Comparison of ENCODE assay signal across 9 mouse cellular contexts in genomic region chr17:35517526-35517925, GRCm38 (mm10). TPM values are rescaled to one million over a fixed set of nuclear protein-coding genes. Genes with fewer than 3 reads are reported as not detected.
DNase-seq lines count a peak whose midpoint lies in the region; ATAC-seq and TF ChIP-seq lines count a peak whose summit lies in the region.
"Had no signal": no experiment of that assay in that cellular context is flagged by ENCODE, and none has a peak within 500 bp of the region (broad histone marks: within the 10 kb centered on the region; RNA-seq: fewer than 3 reads in every experiment).

No protein-coding gene starts in this region.

- WGBS in lung, embryonic 14.5 days = 4% methylated on average over 12 of the region's 12 CpGs
- WGBS in embryonic facial prominence, embryonic 11.5 days = 8% methylated on average over 12 of the region's 12 CpGs
- 6% methylated on average over 12 of the region's 12 CpGs for WGBS in hindbrain, postnatal 0 days
- 12% methylated on average over 12 of the region's 12 CpGs for WGBS in neural tube, embryonic 11.5 days

- peak overlapping the region; percentile 51 for H3K4me3 ChIP-seq in lung, embryonic 14.5 days (ENCODE audit: low read depth, low read length)
- peak overlapping the region; percentile 44 for H3K4me3 ChIP-seq in embryonic facial prominence, embryonic 11.5 days (ENCODE audit: low read depth, low read length)
- H3K4me3 ChIP-seq in hindbrain, postnatal 0 days (ENCODE audit: low read length) = peak overlapping the region; percentile 57
- H3K4me3 ChIP-seq in neural tube, embryonic 11.5 days (ENCODE audit: low read depth, low read length) = peak overlapping the region; percentile 56

- H3K4me1 ChIP-seq in lung, embryonic 14.5 days (ENCODE audit: insufficient read depth) = peaks cover 9% of the 10 kb centered on the region; the same call in 1 of the 2 replicates
- H3K4me1 ChIP-seq in embryonic facial prominence, embryonic 11.5 days (ENCODE audit: control insufficient read depth, insufficient read depth, low read length) = peaks cover 9% of the 10 kb centered on the region
- H3K4me1 ChIP-seq in hindbrain, postnatal 0 days (ENCODE audit: insufficient read depth, low read length) = peaks cover 4% of the 10 kb centered on the region; the same call in 1 of the 2 replicates
- H3K4me1 ChIP-seq in neural tube, embryonic 11.5 days (ENCODE audit: control insufficient read depth, insufficient read depth, low read length) = peaks cover 6% of the 10 kb centered on the region

- peak overlapping the region; percentile 95 for H3K4me2 ChIP-seq in lung, embryonic 14.5 days
- H3K4me2 ChIP-seq in embryonic facial prominence, embryonic 11.5 days (ENCODE audit: low read depth, low read length) = peak overlapping the region; percentile 76
- peak overlapping the region; percentile 91 for H3K4me2 ChIP-seq in hindbrain, postnatal 0 days (ENCODE audit: low read depth, low read length)
- H3K4me2 ChIP-seq in neural tube, embryonic 11.5 days (ENCODE audit: low read depth) = peak overlapping the region; percentile 72

- peak; percentile 38 for DNase-seq in lung, embryonic 14.5 days
- DNase-seq in lung, postnatal 25 days (ENCODE audit: low spot score) = no peak
- DNase-seq in embryonic facial prominence, embryonic 11.5 days (ENCODE audit: low spot score) = no peak
- DNase-seq in hindbrain, postnatal 0 days (ENCODE audit: low spot score) = no peak
- DNase-seq in neural tube, embryonic 11.5 days (ENCODE audit: low spot score) = no peak
- DNase-seq in frontal cortex, postnatal 25 days (ENCODE audit: low spot score in 2 of 2) = no peak
- no peak for DNase-seq in spleen, adult 18-20 months

- ATAC-seq in lung, embryonic 14.5 days (ENCODE audit: insufficient read depth) = no peak
- ATAC-seq in embryonic facial prominence, embryonic 11.5 days (replicated peaks; ENCODE audit: insufficient number of reproducible peaks, low FRiP score, low TSS enrichment, low read depth) = no peak
- no peak for ATAC-seq in hindbrain, postnatal 0 days
- no peak for ATAC-seq in neural tube, embryonic 11.5 days (ENCODE audit: insufficient read depth, low FRiP score, low TSS enrichment)
- no peak for ATAC-seq in frontal cortex, adult (ENCODE audit: low TSS enrichment)

- peak overlapping the region; percentile 66 for H3K27ac ChIP-seq in lung, embryonic 14.5 days (ENCODE audit: low read depth)
- 0 out of 2 replicates have a peak overlapping the region, but pooled peaks have one; percentile 13 for H3K27ac ChIP-seq in embryonic facial prominence, embryonic 11.5 days (replicated peaks; ENCODE audit: low read depth, low read length)
- no peak overlapping the region for H3K27ac ChIP-seq in hindbrain, postnatal 0 days
- H3K27ac ChIP-seq in neural tube, embryonic 11.5 days (ENCODE audit: low read depth, low read length) = 0 out of 2 replicates have a peak overlapping the region, but pooled peaks have one; percentile 20

- H3K36me3 ChIP-seq in lung, embryonic 14.5 days (ENCODE audit: insufficient read depth) = peaks cover 21% of the 10 kb centered on the region; the same call in 1 of the 2 replicates
- H3K36me3 ChIP-seq in embryonic facial prominence, embryonic 11.5 days (replicated peaks; ENCODE audit: control insufficient read depth, insufficient read depth, low read depth, low read length) = no peaks in the 10 kb centered on the region; the same call in 1 of the 2 replicates
- H3K36me3 ChIP-seq in hindbrain, postnatal 0 days (ENCODE audit: insufficient read depth, low read length) = no peaks in the 10 kb centered on the region
- H3K36me3 ChIP-seq in neural tube, embryonic 11.5 days (ENCODE audit: control insufficient read depth, insufficient read depth, low read length) = no peaks in the 10 kb centered on the region

- H3K9me3 ChIP-seq in lung, embryonic 14.5 days (ENCODE audit: low read depth, low read length) = no peaks in the 10 kb centered on the region
- H3K9me3 ChIP-seq in embryonic facial prominence, embryonic 11.5 days (replicated peaks; ENCODE audit: control insufficient read depth, low read length) = no peaks in the 10 kb centered on the region
- no peaks in the 10 kb centered on the region for H3K9me3 ChIP-seq in hindbrain, postnatal 0 days (ENCODE audit: low read length)
- H3K9me3 ChIP-seq in neural tube, embryonic 11.5 days (ENCODE audit: control insufficient read depth, low read length) = no peaks in the 10 kb centered on the region

- peak overlapping the region; percentile 64 for H3K9ac ChIP-seq in lung, embryonic 14.5 days
- H3K9ac ChIP-seq in embryonic facial prominence, embryonic 11.5 days (replicated peaks; ENCODE audit: low read length) = peak overlapping the region; percentile 66
- H3K9ac ChIP-seq in hindbrain, postnatal 0 days (replicated peaks; ENCODE audit: low read length) = peak overlapping the region; percentile 43
- H3K9ac ChIP-seq in neural tube, embryonic 11.5 days (ENCODE audit: low read length) = peak overlapping the region; percentile 49

- no peaks in the 10 kb centered on the region for H3K27me3 ChIP-seq in lung, embryonic 14.5 days (ENCODE audit: insufficient read depth, low read length)
- no peaks in the 10 kb centered on the region for H3K27me3 ChIP-seq in embryonic facial prominence, embryonic 11.5 days (ENCODE audit: control insufficient read depth, insufficient read depth, low read length)
- no peaks in the 10 kb centered on the region for H3K27me3 ChIP-seq in hindbrain, postnatal 0 days (ENCODE audit: insufficient read depth, low read length)
- no peaks in the 10 kb centered on the region for H3K27me3 ChIP-seq in neural tube, embryonic 11.5 days (ENCODE audit: control insufficient read depth, insufficient read depth, low read length)

- TF ChIP-seq CTCF in lung, embryonic 14.5 days (IDR thresholded peaks at IDR 0.05; ENCODE audit: low read depth) = no peak
- no peak for TF ChIP-seq CTCF in hindbrain, postnatal 0 days (IDR thresholded peaks at IDR 0.05; ENCODE audit: low read depth)

RNA-seq across cellular contexts. Expression of gene Cchcr1, which starts 0.6 kb away (rescaled TPM):
- polyA plus RNA-seq in lung, embryonic 14.5 days (2014; fragmentation: Nextera tagmentation; extraction: Ambion mirVana) = 15.2 and 20.3 TPM in 2 replicates
- 11.4 and 11.8 TPM in 2 replicates for polyA plus RNA-seq in embryonic facial prominence, embryonic 11.5 days (2014; fragmentation: Nextera tagmentation; extraction: Ambion mirVana)
- 4.9 and 5.5 TPM in 2 replicates for total RNA-seq in hindbrain, postnatal 0 days (2014; rRNA removed)
- 4.5 and 4.8 TPM in 2 replicates for polyA plus RNA-seq in hindbrain, postnatal 0 days (2015; fragmentation: Nextera tagmentation; extraction: Ambion mirVana)
- 9.4 and 10.3 TPM in 2 replicates for polyA plus RNA-seq in neural tube, embryonic 11.5 days (2014; fragmentation: Nextera tagmentation; extraction: Ambion mirVana)

RNA-seq across cellular contexts. Expression of gene Tcf19, which starts 0.9 kb away (rescaled TPM):
- 83.9 and 89.3 TPM in 2 replicates for polyA plus RNA-seq in lung, embryonic 14.5 days (2014; fragmentation: Nextera tagmentation; extraction: Ambion mirVana)
- 59.0 and 62.2 TPM in 2 replicates for polyA plus RNA-seq in embryonic facial prominence, embryonic 11.5 days (2014; fragmentation: Nextera tagmentation; extraction: Ambion mirVana)
- total RNA-seq in hindbrain, postnatal 0 days (2014; rRNA removed) = 23.2 and 30.9 TPM in 2 replicates
- 16.6 and 18.2 TPM in 2 replicates for polyA plus RNA-seq in hindbrain, postnatal 0 days (2015; fragmentation: Nextera tagmentation; extraction: Ambion mirVana)
- 46.8 and 54.8 TPM in 2 replicates for polyA plus RNA-seq in neural tube, embryonic 11.5 days (2014; fragmentation: Nextera tagmentation; extraction: Ambion mirVana)

RNA-seq across cellular contexts. Expression of gene Pou5f1, which starts 11.7 kb away (rescaled TPM):
- polyA plus RNA-seq in lung, embryonic 14.5 days (2014; fragmentation: Nextera tagmentation; extraction: Ambion mirVana) = 0.18 TPM in 1 of 2 replicates, not detected in the other
- polyA plus RNA-seq in embryonic facial prominence, embryonic 11.5 days (2014; fragmentation: Nextera tagmentation; extraction: Ambion mirVana) = 0.15 TPM in 1 of 2 replicates, not detected in the other
- total RNA-seq in hindbrain, postnatal 0 days (2014; rRNA removed) = not detected in 2 replicates
- polyA plus RNA-seq in hindbrain, postnatal 0 days (2015; fragmentation: Nextera tagmentation; extraction: Ambion mirVana) = not detected in 2 replicates
- not detected in 2 replicates for polyA plus RNA-seq in neural tube, embryonic 11.5 days (2014; fragmentation: Nextera tagmentation; extraction: Ambion mirVana)
- polyA plus RNA-seq: cerebellum, adult 2 months had no signal

RNA-seq across cellular contexts. Expression of gene Psors1c2, which starts 15.5 kb away (rescaled TPM):
- polyA plus RNA-seq in lung, embryonic 14.5 days (2014; fragmentation: Nextera tagmentation; extraction: Ambion mirVana) = 0.82 and 0.84 TPM in 2 replicates
- polyA plus RNA-seq in embryonic facial prominence, embryonic 11.5 days (2014; fragmentation: Nextera tagmentation; extraction: Ambion mirVana) = 0.60 and 1.0 TPM in 2 replicates
- total RNA-seq in hindbrain, postnatal 0 days (2014; rRNA removed) = 0.58 TPM in 1 of 2 replicates, not detected in the other
- polyA plus RNA-seq in hindbrain, postnatal 0 days (2015; fragmentation: Nextera tagmentation; extraction: Ambion mirVana) = 0.50 and 0.59 TPM in 2 replicates
- polyA plus RNA-seq in neural tube, embryonic 11.5 days (2014; fragmentation: Nextera tagmentation; extraction: Ambion mirVana) = 0.85 and 0.89 TPM in 2 replicates
- polyA plus RNA-seq: cerebellum, adult 2 months had no signal

RNA-seq across cellular contexts. Expression of gene Cdsn, which starts 34.4 kb away (rescaled TPM):
- polyA plus RNA-seq in lung, embryonic 14.5 days (2014; fragmentation: Nextera tagmentation; extraction: Ambion mirVana) = 0.07 TPM in 1 of 2 replicates, not detected in the other
- polyA plus RNA-seq in embryonic facial prominence, embryonic 11.5 days (2014; fragmentation: Nextera tagmentation; extraction: Ambion mirVana) = not detected in 2 replicates
- 0.36 TPM in 1 of 2 replicates, not detected in the other for total RNA-seq in hindbrain, postnatal 0 days (2014; rRNA removed)
- polyA plus RNA-seq in hindbrain, postnatal 0 days (2015; fragmentation: Nextera tagmentation; extraction: Ambion mirVana) = 0.25 and 0.29 TPM in 2 replicates
- polyA plus RNA-seq in neural tube, embryonic 11.5 days (2014; fragmentation: Nextera tagmentation; extraction: Ambion mirVana) = 0.13 TPM in 1 of 2 replicates, not detected in the other
